Mouse (Mus musculus) mouse trophoblast stem cell (cell line): ENCODE data around the gene Akap1.

Experiments used
- in situ Hi-C, 2 experiments: fragments of 300-500 bp; cut with MseI, MboI; formaldehyde crosslinking; loops; 2 replicates in 1 of 2; 3 replicates in 1 of 2; pipeline ENCODE4 v1.15.1; 2025

The Akap1 gene

DNA sequence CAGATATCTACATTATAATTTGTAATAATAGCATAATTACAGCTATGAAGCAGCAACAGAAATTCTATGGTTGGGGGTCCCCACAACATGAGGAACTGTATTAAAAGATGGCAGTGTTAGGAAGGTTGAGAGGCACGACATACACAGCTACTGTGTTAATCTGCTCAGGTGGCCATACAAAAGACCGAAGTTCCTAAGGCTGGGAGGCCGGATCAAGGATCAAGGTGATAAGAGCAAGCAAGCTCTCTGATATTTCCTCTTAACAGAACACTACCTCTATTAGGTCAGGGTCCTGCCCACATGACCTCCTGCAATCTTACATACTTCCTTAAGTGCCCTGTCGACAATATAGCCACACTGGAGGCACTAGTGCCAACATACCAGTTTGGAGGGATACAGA, 80.9 kb downstream of the Akap1 start:
- in situ Hi-C loops: no loop called here

GRCm38 (mm10) chr11:88782531-88782930, 81.9 kb downstream of the Akap1 start:
- in situ Hi-C loops: no loop called here
